Mouse (Mus musculus): ENCODE results near the gene Hist1h1c.

DNA sequence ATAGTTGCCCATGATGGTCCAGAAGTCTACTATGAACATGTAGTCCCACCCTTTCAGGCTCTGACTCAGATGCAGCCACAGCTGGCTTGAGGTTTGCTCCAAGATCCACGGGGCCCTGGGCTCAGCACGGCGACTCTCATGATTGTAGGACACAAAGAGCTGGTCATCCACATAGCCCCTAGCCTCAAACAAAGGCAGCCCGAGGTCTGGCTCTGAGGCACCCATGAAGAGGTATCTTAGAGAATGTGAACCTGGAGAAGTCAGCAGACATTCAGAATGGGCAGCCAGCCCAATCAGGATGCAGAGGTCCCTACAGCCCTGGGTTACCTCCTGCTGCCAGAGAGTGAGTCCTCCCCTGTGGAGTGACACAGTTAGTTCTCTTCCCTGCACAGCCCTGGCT is 30.6 kb upstream of the Hist1h1c start:
- TF ChIP-seq CTCF (IDR thresholded peaks at IDR 0.05; ENCODE audit: borderline replicate concordance, extremely low read depth, insufficient read depth, insufficient read length) (no peak), POLR2A (IDR thresholded peaks at IDR 0.05; ENCODE audit: borderline replicate concordance, extremely low read depth, insufficient read depth, insufficient read length, poor library complexity, severe bottlenecking) (no peak)

Data from brain, embryonic 14.5 days (tissue).